Mouse (Mus musculus) ES-E14 (cell line): ENCODE measurements around the gene Fbxw8.

Source experiments
- CHD2 ChIP-seq: IDR thresholded peaks from 2 replicates; pipeline ENCODE4 v1.6.1; 2014; ENCODE audit warnings: mild to moderate bottlenecking, low read depth, low read length, inconsistent platforms
- HCFC1 ChIP-seq: IDR thresholded peaks from 2 replicates; pipeline ENCODE4 v1.6.1; 2012; ENCODE audit warnings: low read length, inconsistent platforms, borderline replicate concordance; ENCODE audit not compliant: insufficient read depth
- MAFK ChIP-seq: IDR thresholded peaks from 2 replicates; pipeline ENCODE4 v1.6.1; 2014; ENCODE audit warnings: mild to moderate bottlenecking, low read depth, low read length, inconsistent platforms; ENCODE audit not compliant: insufficient read depth
- ZC3H11A ChIP-seq: IDR thresholded peaks from 2 replicates; pipeline ENCODE4 v1.6.1; 2012; ENCODE audit warnings: low read depth, mild to moderate bottlenecking, inconsistent platforms, low read length, borderline replicate concordance
- ZNF384 ChIP-seq: IDR thresholded peaks from 2 replicates; pipeline ENCODE4 v1.6.1; 2012; ENCODE audit warnings: low read depth, low read length, inconsistent platforms

DNA sequence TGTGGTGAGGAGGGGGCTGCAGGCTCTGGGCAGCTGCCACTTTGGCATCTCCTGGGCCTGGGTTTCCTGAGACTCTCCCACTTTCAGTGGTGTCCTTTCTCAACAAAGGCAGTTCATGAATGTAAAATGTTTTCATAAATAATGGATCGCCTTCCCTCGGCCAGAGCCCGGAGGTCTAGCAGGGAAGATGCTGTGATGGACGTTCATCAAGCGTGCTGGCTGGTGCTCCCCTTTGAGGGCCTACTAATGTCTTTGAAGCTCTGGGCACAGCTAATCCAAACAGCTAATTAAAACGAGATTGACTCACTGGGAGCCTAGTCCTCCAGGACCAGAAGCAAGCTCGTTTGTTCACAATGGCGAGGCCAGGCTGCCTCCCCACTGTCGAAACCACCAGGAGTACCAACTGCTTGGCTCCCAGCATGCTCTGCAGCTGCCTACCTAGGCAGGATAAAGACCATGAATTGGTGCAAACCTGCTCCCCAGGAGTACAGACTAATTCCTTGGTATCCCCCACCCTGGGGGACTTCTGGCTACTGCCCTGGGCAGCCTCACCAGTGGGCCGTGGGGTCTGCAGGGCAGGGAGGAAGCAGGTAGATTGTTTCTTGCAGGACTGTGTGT, 90.9 kb downstream of the Fbxw8 start:
- no peak for TF ChIP-seq CHD2
- no peak for TF ChIP-seq ZNF384
- TF ChIP-seq ZC3H11A, result no peak
- no peak for TF ChIP-seq HCFC1
- no peak for TF ChIP-seq MAFK
